Mouse (Mus musculus): ENCODE results near the gene OR5BS1P. TPM values are rescaled to one million over a fixed set of nuclear protein-coding genes. Genes with fewer than 3 reads are reported as not detected.
"Not testable (repeated sequence)": the region's sequence is repeated elsewhere in the genome, so short reads cannot be mapped to it uniquely, and the experiment has no call there.

Gene OR5BS1P
- total and polyA plus RNA-seq, 2 experiments, result not detected

- no peak for TF ChIP-seq CTCF (IDR thresholded peaks at IDR 0.05; ENCODE audit: low read depth, low read length)
- no peak for TF ChIP-seq POLR2A (IDR thresholded peaks at IDR 0.05; ENCODE audit: extremely low read depth, insufficient read depth, low read length)
- peak; percentile 46 for DNase-seq (ENCODE audit: extremely low read depth, low read depth, low spot score)
- Histone ChIP-seq H3K9ac (ENCODE audit: low read depth, low read length) (no peak overlapping the region), H3K79me2 (ENCODE audit: control insufficient read depth, insufficient read depth, low read length) (no peaks in the 10 kb centered on the region), H3K27ac (replicated peaks; ENCODE audit: insufficient read depth, low read depth, low read length) (peak overlapping the region; percentile 1; the same call in 1 of the 2 replicates), H3K27me3 (ENCODE audit: control insufficient read depth, insufficient read depth, low read length) (no peaks in the 10 kb centered on the region), H3K4me3 (ENCODE audit: insufficient read depth, low read depth, low read length) (no peak overlapping the region), H3K4me1 (ENCODE audit: control insufficient read depth, insufficient read depth, low read length) (no peaks in the 10 kb centered on the region), H3K36me3 (ENCODE audit: control insufficient read depth, insufficient read depth, low read length) (no peaks in the 10 kb centered on the region)
- 50% methylated on average over 17 of the region's 17 CpGs for WGBS
Observed at GRCm38 (mm10) chr15:98512799-98513321, 43.2 kb downstream of the OR5BS1P start.

GRCm38 (mm10) chr15:98513676-98514075 lies 44.0 kb downstream of the OR5BS1P start:
- 58% methylated on average over 3 of the region's 3 CpGs for WGBS
- not testable (repeated sequence) for DNase-seq (ENCODE audit: extremely low read depth, low read depth, low spot score)

GRCm38 (mm10) chr15:98514146-98514545 lies 44.5 kb downstream of the OR5BS1P start:
- no peaks in the 10 kb centered on the region for H3K4me1 ChIP-seq (ENCODE audit: control insufficient read depth, insufficient read depth, low read length)
- H3K9ac ChIP-seq (ENCODE audit: low read depth, low read length), result no peak overlapping the region
- H3K27me3 ChIP-seq (ENCODE audit: control insufficient read depth, insufficient read depth, low read length), result no peaks in the 10 kb centered on the region
- no peak for DNase-seq (ENCODE audit: extremely low read depth, low read depth, low spot score)
- 0 out of 2 replicates have a peak, but pooled peaks cover 2% of the 10 kb centered on the region for H3K36me3 ChIP-seq (ENCODE audit: control insufficient read depth, insufficient read depth, low read length)
- TF ChIP-seq POLR2A (IDR thresholded peaks at IDR 0.05; ENCODE audit: extremely low read depth, insufficient read depth, low read length), result no peak
- 81% methylated on average over 8 of the region's 8 CpGs for WGBS
- H3K79me2 ChIP-seq (ENCODE audit: control insufficient read depth, insufficient read depth, low read length), result no peaks in the 10 kb centered on the region
- H3K4me3 ChIP-seq (ENCODE audit: insufficient read depth, low read depth, low read length), result no peak overlapping the region
- H3K27ac ChIP-seq (replicated peaks; ENCODE audit: insufficient read depth, low read depth, low read length), result no peak overlapping the region

More at GRCm38 (mm10) chr15:98513676-98514075, 44.0 kb downstream of the OR5BS1P start:
- not testable (repeated sequence) for H3K36me3 ChIP-seq (ENCODE audit: control insufficient read depth, insufficient read depth, low read length); H3K9ac ChIP-seq (ENCODE audit: low read depth, low read length); H3K27ac ChIP-seq (replicated peaks; ENCODE audit: insufficient read depth, low read depth, low read length); H3K27me3 ChIP-seq (ENCODE audit: control insufficient read depth, insufficient read depth, low read length); H3K4me3 ChIP-seq (ENCODE audit: insufficient read depth, low read depth, low read length); H3K79me2 ChIP-seq (ENCODE audit: control insufficient read depth, insufficient read depth, low read length); H3K4me1 ChIP-seq (ENCODE audit: control insufficient read depth, insufficient read depth, low read length)

DNA sequence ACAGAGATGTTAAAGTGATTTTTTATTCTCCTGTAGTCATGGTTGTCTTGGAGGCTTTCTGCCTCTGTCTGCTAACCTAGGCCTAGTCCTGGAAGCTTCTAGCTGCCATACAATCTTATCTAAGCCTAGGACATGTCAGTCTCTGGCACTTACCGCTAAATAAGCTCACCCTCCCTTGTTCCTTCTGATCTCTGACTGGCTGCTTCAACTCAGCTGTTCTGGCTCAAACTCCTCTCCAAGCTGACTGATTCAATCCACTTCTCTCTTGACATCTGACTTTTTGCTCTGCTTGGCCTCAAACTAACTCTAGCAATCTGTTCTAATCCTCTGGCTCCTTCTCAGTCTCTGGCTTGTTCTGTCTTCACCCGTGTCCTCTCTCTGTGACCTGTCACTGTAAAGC lies 45.1 kb downstream of the OR5BS1P start:
- not testable (repeated sequence) for H3K4me3 ChIP-seq (ENCODE audit: insufficient read depth, low read depth, low read length); H3K79me2 ChIP-seq (ENCODE audit: control insufficient read depth, insufficient read depth, low read length); H3K27ac ChIP-seq (replicated peaks; ENCODE audit: insufficient read depth, low read depth, low read length); H3K4me1 ChIP-seq (ENCODE audit: control insufficient read depth, insufficient read depth, low read length); H3K36me3 ChIP-seq (ENCODE audit: control insufficient read depth, insufficient read depth, low read length); DNase-seq (ENCODE audit: extremely low read depth, low read depth, low spot score); H3K9ac ChIP-seq (ENCODE audit: low read depth, low read length); H3K27me3 ChIP-seq (ENCODE audit: control insufficient read depth, insufficient read depth, low read length)
- WGBS, result 85% methylated on average over 2 of the region's 2 CpGs

- Histone ChIP-seq H3K27ac (replicated peaks; ENCODE audit: insufficient read depth, low read depth, low read length) (no peak overlapping the region), H3K4me1 (ENCODE audit: control insufficient read depth, insufficient read depth, low read length) (no peaks in the 10 kb centered on the region), H3K27me3 (ENCODE audit: control insufficient read depth, insufficient read depth, low read length) (no peaks in the 10 kb centered on the region), H3K9ac (ENCODE audit: low read depth, low read length) (no peak overlapping the region), H3K36me3 (ENCODE audit: control insufficient read depth, insufficient read depth, low read length) (peaks cover 34% of the 10 kb centered on the region), H3K79me2 (ENCODE audit: control insufficient read depth, insufficient read depth, low read length) (no peaks in the 10 kb centered on the region), H3K4me3 (ENCODE audit: insufficient read depth, low read depth, low read length) (no peak overlapping the region)
- peak; percentile 40 for DNase-seq (ENCODE audit: extremely low read depth, low read depth, low spot score)
- 40% methylated on average over 16 of the region's 16 CpGs for WGBS
- TF ChIP-seq CTCF (IDR thresholded peaks at IDR 0.05; ENCODE audit: low read depth, low read length) (peak; percentile 89), POLR2A (IDR thresholded peaks at IDR 0.05; ENCODE audit: extremely low read depth, insufficient read depth, low read length) (no peak)
Observed at GRCm38 (mm10) chr15:98517380-98518355, 48.0 kb downstream of the OR5BS1P start.

DNA sequence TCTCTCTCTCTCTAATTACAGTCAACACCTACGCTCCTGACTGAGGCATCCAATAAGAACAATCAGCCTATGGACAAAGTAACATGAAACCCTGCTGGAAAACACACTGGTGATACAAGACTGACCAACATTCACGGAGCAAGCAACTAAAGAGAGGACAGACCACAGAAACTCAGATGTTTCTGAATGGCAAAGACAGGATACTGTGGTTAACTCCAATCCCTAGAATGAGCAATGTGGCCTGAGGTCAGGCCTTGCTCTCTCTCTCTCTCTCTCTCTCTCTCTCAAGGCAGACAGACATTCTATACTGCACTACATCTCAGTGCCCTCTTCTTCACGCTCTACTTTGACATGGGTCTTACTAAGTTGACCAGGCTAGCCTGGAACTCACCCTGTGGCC lies 51.5 kb downstream of the OR5BS1P start:
- Histone ChIP-seq H3K4me1 (ENCODE audit: control insufficient read depth, insufficient read depth, low read length) (no peaks in the 10 kb centered on the region), H3K27ac (replicated peaks; ENCODE audit: insufficient read depth, low read depth, low read length) (no peak overlapping the region), H3K27me3 (ENCODE audit: control insufficient read depth, insufficient read depth, low read length) (no peaks in the 10 kb centered on the region), H3K36me3 (ENCODE audit: control insufficient read depth, insufficient read depth, low read length) (peaks cover 65% of the 10 kb centered on the region), H3K9ac (ENCODE audit: low read depth, low read length) (no peak overlapping the region), H3K4me3 (ENCODE audit: insufficient read depth, low read depth, low read length) (no peak overlapping the region), H3K79me2 (ENCODE audit: control insufficient read depth, insufficient read depth, low read length) (no peaks in the 10 kb centered on the region)
- 97% methylated on average over 3 of the region's 3 CpGs for WGBS
- TF ChIP-seq CTCF (IDR thresholded peaks at IDR 0.05; ENCODE audit: low read depth, low read length) (no peak), POLR2A (IDR thresholded peaks at IDR 0.05; ENCODE audit: extremely low read depth, insufficient read depth, low read length) (no peak)
- DNase-seq (ENCODE audit: extremely low read depth, low read depth, low spot score), result no peak

Data from liver, adult 2 months (tissue).